Comparison of ENCODE assay signal across 11 mouse cellular contexts in genomic region chr7:38262406-38262805, GRCm38 (mm10). TPM values are rescaled to one million over a fixed set of nuclear protein-coding genes. Genes with fewer than 3 reads are reported as not detected.
DNase-seq lines count a peak whose midpoint lies in the region; TF ChIP-seq lines count a peak whose summit lies in the region.
"Had no signal": no experiment of that assay in that cellular context is flagged by ENCODE, and none has a peak within 500 bp of the region (broad histone marks: within the 10 kb centered on the region; RNA-seq: fewer than 3 reads in every experiment).

No protein-coding gene starts in this region.

- H3K4me3 ChIP-seq in liver, adult 2 months (ENCODE audit: insufficient read depth, low read depth, low read length): no peak overlapping the region
- H3K4me3 ChIP-seq in thymus, adult 2 months (ENCODE audit: control insufficient read depth, insufficient read depth, low read length): no peak overlapping the region
- H3K4me3 ChIP-seq: midbrain, embryonic 15.5 days; stomach, embryonic 15.5 days had no signal

- H3K4me1 ChIP-seq in liver, adult 2 months (ENCODE audit: control insufficient read depth, insufficient read depth, low read length): peaks cover 7% of the 10 kb centered on the region; the same call in 1 of the 2 replicates
- no peaks in the 10 kb centered on the region for H3K4me1 ChIP-seq in thymus, adult 2 months (replicated peaks; ENCODE audit: control insufficient read depth, insufficient read depth, low read length)
- H3K4me1 ChIP-seq: midbrain, embryonic 15.5 days; stomach, embryonic 15.5 days had no signal

- H3K9ac ChIP-seq in liver, adult 2 months (ENCODE audit: low read depth, low read length): no peak overlapping the region
- H3K9ac ChIP-seq: liver, embryonic 14.5 days; midbrain, embryonic 15.5 days; stomach, embryonic 15.5 days had no signal

- no peaks in the 10 kb centered on the region for H3K79me2 ChIP-seq in liver, adult 2 months (ENCODE audit: control insufficient read depth, insufficient read depth, low read length)

- peak; percentile 79 for DNase-seq in heart, adult 11 months
- DNase-seq in heart, adult 8-10 months (ENCODE audit: low spot score): no peak
- peak; percentile 79 for DNase-seq in liver, adult 2 months (ENCODE audit: extremely low read depth, low read depth, low spot score)
- DNase-seq in liver: no peak
- DNase-seq in adrenal gland, postnatal 36 days: peak; percentile 59 to 68
- DNase-seq in cerebellum, postnatal 25 days: peak; percentile 72 to 86
- DNase-seq in thymus, postnatal 25 days: no peak
- DNase-seq in thymus, adult 2 months: no peak

- TF ChIP-seq CTCF in liver, adult 2 months (IDR thresholded peaks at IDR 0.05; ENCODE audit: low read depth, low read length): no peak
- no peak for TF ChIP-seq CTCF in thymus, adult 2 months (IDR thresholded peaks at IDR 0.05; ENCODE audit: borderline replicate concordance, control insufficient read depth, extremely low read depth, insufficient read depth, low read length, poor library complexity)

- 36% methylated on average over 5 of the region's 5 CpGs for WGBS in liver, adult 2 months
- WGBS in thymus, adult 2 months: 96% methylated on average over 5 of the region's 5 CpGs

- TF ChIP-seq POLR2A in liver, adult 2 months (IDR thresholded peaks at IDR 0.05; ENCODE audit: extremely low read depth, insufficient read depth, low read length): no peak
- no peak for TF ChIP-seq POLR2A in thymus, adult 2 months (IDR thresholded peaks at IDR 0.05; ENCODE audit: control insufficient read depth, extremely low read depth, insufficient read depth, low read length, poor library complexity)

- peaks cover 8% of the 10 kb centered on the region for H3K36me3 ChIP-seq in liver, adult 2 months (ENCODE audit: control insufficient read depth, insufficient read depth, low read length)
- peaks cover 47% of the 10 kb centered on the region for H3K36me3 ChIP-seq in thymus, adult 2 months (ENCODE audit: control insufficient read depth, insufficient read depth, low read length)

- H3K27me3 ChIP-seq in liver, adult 2 months (ENCODE audit: control insufficient read depth, insufficient read depth, low read length): no peaks in the 10 kb centered on the region
- no peaks in the 10 kb centered on the region for H3K27me3 ChIP-seq in thymus, adult 2 months (ENCODE audit: control insufficient read depth, insufficient read depth, low read length)
- H3K27me3 ChIP-seq: midbrain, embryonic 15.5 days; stomach, embryonic 15.5 days had no signal

- H3K27ac ChIP-seq in liver, adult 2 months (replicated peaks; ENCODE audit: insufficient read depth, low read depth, low read length): 0 out of 2 replicates have a peak overlapping the region, but pooled peaks have one; percentile 4
- no peak overlapping the region for H3K27ac ChIP-seq in thymus, adult 2 months (ENCODE audit: control insufficient read depth, insufficient read depth, low read length)
- H3K27ac ChIP-seq: liver, embryonic 14.5 days; midbrain, embryonic 15.5 days; stomach, embryonic 15.5 days had no signal

RNA-seq across cellular contexts. Expression of gene Pop4, which starts 8.8 kb away (rescaled TPM):
- total RNA-seq in heart, adult 8-10 months (2022): 10 to 100 TPM in 3 of 4 experiments, 1 to 10 TPM in 1; 8.2 to 12.2 (median 10.2) TPM
- 10.7 and 12.8 TPM in 2 replicates for total RNA-seq in liver, adult 2 months (2014; rRNA removed)
- polyA plus RNA-seq in liver, adult 2 months (2012; rRNA removed): 6.5 and 7.2 TPM in 2 replicates
- 10 to 100 TPM; 29.3 to 53.6 TPM for total RNA-seq in adrenal gland, postnatal 36 days (2021)
- polyA plus RNA-seq in thymus, adult 2 months (2012; rRNA removed): 16.8 and 17.8 TPM in 2 replicates

RNA-seq across cellular contexts. Expression of gene Plekhf1, which starts 34.6 kb away (rescaled TPM):
- total RNA-seq in heart, adult 8-10 months (2022): 10 to 100 TPM in 2 of 4 experiments, 1 to 10 TPM in 2; 7.8 to 11.1 (median 9.0) TPM
- 3.4 and 6.6 TPM in 2 replicates for total RNA-seq in liver, adult 2 months (2014; rRNA removed)
- 2.5 and 3.2 TPM in 2 replicates for polyA plus RNA-seq in liver, adult 2 months (2012; rRNA removed)
- 1 to 10 TPM; 2.6 to 4.2 TPM for total RNA-seq in adrenal gland, postnatal 36 days (2021)
- polyA plus RNA-seq in thymus, adult 2 months (2012; rRNA removed): 5.8 and 6.2 TPM in 2 replicates

Comparison
In these comparisons a context has a peak if more than half of its experiments do, and no peak if none do; other contexts are left out.
1. DNase-seq: peak in heart, adult 11 months (single experiment), liver, adult 2 months (single experiment), adrenal gland, postnatal 36 days (2 of 2) and cerebellum, postnatal 25 days (2 of 2); none in heart, adult 8-10 months (single experiment), liver (single experiment), thymus, postnatal 25 days (single experiment) and thymus, adult 2 months (single experiment).